Mouse (Mus musculus) neural tube, embryonic 14.5 days (tissue): ENCODE data around the gene Htr3b. TPM values are rescaled to one million over a fixed set of nuclear protein-coding genes. Genes with fewer than 3 reads are reported as not detected.

Experiments
- ATAC-seq: fragments of 200-750 bp; cut with Nextera tagmentation; 2 replicates; pipeline ENCODE4 v1.8.0; 2017; ENCODE audit warnings: low read depth, mild to moderate bottlenecking, moderate TSS enrichment, moderate library complexity
- H3K27ac ChIP-seq: fragments of 300-500 bp; sonication (generic); 2 replicates; pipeline ENCODE4 v1.5.1; 2014; ENCODE audit warnings: low read depth, mild to moderate bottlenecking, control low read depth, low read length, moderate library complexity, mixed read lengths
- H3K27me3 ChIP-seq: fragments of 300-500 bp; sonication (generic); 2 replicates; pipeline ENCODE4 v1.6.1; 2014; ENCODE audit warnings: low read length; ENCODE audit not compliant: control insufficient read depth, insufficient read depth
- H3K36me3 ChIP-seq: fragments of 300-500 bp; sonication (generic); 2 replicates; pipeline ENCODE4 v1.6.1; 2014; ENCODE audit warnings: low read length, mixed read lengths; ENCODE audit not compliant: control insufficient read depth, insufficient read depth
- H3K4me1 ChIP-seq: fragments of 300-500 bp; sonication (generic); 2 replicates; pipeline ENCODE4 v1.6.1; 2014; ENCODE audit warnings: low read length; ENCODE audit not compliant: control insufficient read depth, insufficient read depth
- H3K4me2 ChIP-seq: fragments of 300-500 bp; sonication (generic); 2 replicates; pipeline ENCODE4 v1.6.1; 2014; ENCODE audit warnings: mild to moderate bottlenecking, low read depth, low read length, control low read depth
- H3K4me3 ChIP-seq: fragments of 300-500 bp; sonication (generic); 2 replicates; pipeline ENCODE4 v1.5.1; 2014; ENCODE audit warnings: low read depth, low read length, control low read depth, mixed read lengths
- H3K9ac ChIP-seq: fragments of 300-500 bp; sonication (generic); replicated peaks from 2 replicates; pipeline ENCODE4 v1.6.1; 2014; ENCODE audit warnings: low read depth, mild to moderate bottlenecking, control low read depth, low read length, mixed read lengths
- H3K9me3 ChIP-seq: fragments of 300-500 bp; sonication (generic); 2 replicates; pipeline ENCODE4 v1.6.1; 2016; ENCODE audit warnings: low read length; ENCODE audit not compliant: control insufficient read depth
- WGBS: fragments of 180-500 bp; shearing (Covaris S2); extraction: QIAGEN DNeasy Blood & Tissue Kit; methylation state at CpG from one replicate; pipeline ENCODE4 v1.1.7; 2014; 5-methylcytosine and 5-hydroxymethylcytosine counted together
- polyA plus RNA-seq: library from polyadenylated mRNA; unstranded; fragments of >200 nt; fragmentation: Nextera tagmentation; extraction: Ambion mirVana; gene quantifications from 2 replicates; pipeline ENCODE4 v1.2.1, GENCODE M21; 2014

Htr3b gene
- polyA plus RNA-seq, 1 experiment from 2014 or later: 0.27 TPM

DNA sequence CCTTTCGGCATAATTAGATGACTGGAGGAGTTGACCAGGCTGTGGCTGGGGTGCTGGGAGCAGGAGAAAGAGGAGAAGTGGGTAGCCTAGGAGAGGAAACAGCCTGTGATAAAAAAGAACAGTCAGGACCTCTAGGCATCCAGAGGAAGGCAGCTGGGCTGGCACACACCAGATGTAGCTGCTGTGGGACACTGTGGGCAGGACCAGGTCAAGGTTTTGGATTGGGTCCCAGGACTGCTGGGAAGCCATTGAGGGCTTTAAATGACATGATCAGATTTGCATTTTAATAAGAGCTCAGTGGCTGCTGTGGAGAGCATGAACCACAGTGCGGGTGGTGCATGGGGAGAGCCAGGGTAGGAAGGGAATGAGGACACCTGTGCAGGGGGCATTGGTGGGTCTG is 61.0 kb downstream of the Htr3b start:
- Histone ChIP-seq H3K4me3 (no peak overlapping the region), H3K27me3 (no peaks in the 10 kb centered on the region), H3K9ac (no peak overlapping the region), H3K4me2 (no peak overlapping the region), H3K4me1 (no peaks in the 10 kb centered on the region), H3K36me3 (no peaks in the 10 kb centered on the region), H3K27ac (no peak overlapping the region), H3K9me3 (no peaks in the 10 kb centered on the region)
- 56% methylated on average over 2 of the region's 2 CpGs for WGBS
- no peak for ATAC-seq

GRCm38 (mm10) chr9:48898551-48898950 is 66.2 kb downstream of the Htr3b start:
- WGBS: 29% methylated on average over 8 of the region's 8 CpGs
- Histone ChIP-seq H3K36me3 (no peaks in the 10 kb centered on the region), H3K9me3 (no peaks in the 10 kb centered on the region)

DNA sequence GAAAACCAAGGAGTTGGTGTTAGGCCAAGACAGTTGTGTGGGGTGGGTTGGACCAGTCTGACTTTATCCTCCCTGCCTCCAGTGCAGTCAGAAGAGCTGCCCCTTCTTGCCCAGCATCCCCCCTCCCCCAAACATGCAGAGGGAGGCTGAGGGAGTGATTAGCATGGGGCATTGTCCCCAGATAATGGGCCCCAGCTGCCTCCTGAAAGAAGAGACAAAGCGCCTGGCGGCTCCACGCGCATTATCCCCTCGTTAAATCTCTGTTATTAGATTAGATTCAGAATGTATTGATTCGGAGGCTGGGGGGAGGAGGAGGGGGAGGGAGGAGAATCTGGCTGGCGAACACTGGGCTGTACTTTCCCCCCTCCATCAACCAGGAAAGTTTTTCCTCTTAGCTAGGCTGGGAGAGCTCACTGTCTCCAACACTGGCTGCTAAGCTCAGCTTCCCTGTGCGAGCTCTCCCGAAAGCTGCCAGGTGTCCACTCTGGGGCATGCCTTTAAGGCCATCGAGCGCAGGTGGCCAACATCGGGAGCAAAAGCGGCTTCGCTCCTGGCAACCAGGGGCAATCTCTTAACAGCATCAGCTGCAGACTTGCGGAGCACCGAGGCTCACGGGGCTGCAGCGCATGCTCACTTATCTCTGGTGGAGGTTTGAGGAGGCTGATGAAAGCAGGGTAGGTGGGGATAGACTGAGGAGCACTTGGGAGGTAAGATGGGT is 68.8 kb downstream of the Htr3b start:
- Histone ChIP-seq H3K9me3 (no peaks in the 10 kb centered on the region), H3K4me1 (peaks cover 7% of the 10 kb centered on the region; the same call in 1 of the 2 replicates), H3K4me2 (peak overlapping the region; percentile 38; the same call in 1 of the 2 replicates), H3K4me3 (no peak overlapping the region), H3K36me3 (no peaks in the 10 kb centered on the region), H3K27me3 (no peaks in the 10 kb centered on the region), H3K27ac (peak overlapping the region; percentile 28; the same call in 1 of the 2 replicates), H3K9ac (no peak overlapping the region)
- WGBS: 8% methylated on average over 18 of the region's 18 CpGs
- ATAC-seq: peak; percentile 71

More at GRCm38 (mm10) chr9:48898551-48898950, 66.2 kb downstream of the Htr3b start:
- no peaks in the 10 kb centered on the region for H3K27me3 ChIP-seq
- no peak for ATAC-seq
- H3K27ac ChIP-seq: no peak overlapping the region
- H3K4me3 ChIP-seq: no peak overlapping the region
- H3K4me1 ChIP-seq: peaks cover 7% of the 10 kb centered on the region; the same call in 1 of the 2 replicates
- H3K9ac ChIP-seq: no peak overlapping the region
- no peak overlapping the region for H3K4me2 ChIP-seq

GRCm38 (mm10) chr9:48894755-48895154 is 70.0 kb downstream of the Htr3b start:
- Histone ChIP-seq H3K9me3 (no peaks in the 10 kb centered on the region), H3K9ac (no peak overlapping the region), H3K36me3 (no peaks in the 10 kb centered on the region), H3K4me1 (peaks cover 7% of the 10 kb centered on the region; the same call in 1 of the 2 replicates), H3K4me3 (no peak overlapping the region), H3K27ac (no peak overlapping the region), H3K4me2 (no peak overlapping the region), H3K27me3 (no peaks in the 10 kb centered on the region)
- 60% methylated on average over 6 of the region's 6 CpGs for WGBS
- ATAC-seq: no peak

DNA sequence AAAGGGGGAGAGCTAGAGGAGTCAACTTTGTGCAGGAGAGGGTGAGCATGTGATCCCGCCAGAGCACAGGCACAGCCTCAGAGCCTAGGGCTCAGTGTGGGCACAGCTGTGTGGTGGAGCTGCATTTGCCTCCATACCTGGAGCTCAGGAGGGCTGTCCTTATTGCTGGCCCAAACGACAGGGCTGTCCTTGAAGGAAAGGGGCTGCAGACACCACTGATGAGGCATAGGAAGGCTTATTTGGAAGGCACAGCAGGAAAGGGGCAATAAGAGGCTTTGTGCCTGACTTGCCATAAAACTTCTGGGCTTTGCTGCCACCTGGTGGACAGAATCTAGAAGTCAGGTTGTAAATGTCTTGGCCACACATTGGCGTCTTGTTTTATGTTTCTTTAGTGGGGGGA is 70.8 kb downstream of the Htr3b start:
- ATAC-seq: peak; percentile 26; the same call in 1 of the 2 replicates

DNA sequence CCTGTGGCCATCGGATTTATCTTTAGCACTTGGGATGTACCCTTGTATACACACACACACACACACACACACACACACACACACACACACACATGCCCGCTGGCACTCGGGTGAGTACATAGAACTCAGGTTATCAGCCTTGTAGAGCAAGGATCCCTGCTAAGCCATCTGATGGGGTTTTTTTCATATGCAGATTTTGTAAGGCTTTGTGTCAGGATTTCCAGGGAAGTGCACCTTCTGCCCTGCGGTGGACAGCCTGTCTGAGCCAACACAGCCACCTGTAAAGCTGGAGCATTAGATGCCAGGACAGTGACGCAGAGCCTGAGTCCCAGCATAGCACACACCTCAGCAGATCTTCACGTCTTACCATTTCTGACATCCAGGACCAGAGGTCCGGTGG is 75.7 kb downstream of the Htr3b start:
- Histone ChIP-seq H3K36me3 (no peaks in the 10 kb centered on the region), H3K4me1 (no peaks in the 10 kb centered on the region), H3K27ac (no peak overlapping the region), H3K9ac (no peak overlapping the region), H3K9me3 (no peaks in the 10 kb centered on the region), H3K4me3 (no peak overlapping the region), H3K27me3 (no peaks in the 10 kb centered on the region), H3K4me2 (no peak overlapping the region)
- WGBS: 82% methylated on average over 7 of the region's 7 CpGs
- no peak for ATAC-seq

More for the DNA sequence above, 70.8 kb downstream of the Htr3b start:
- Histone ChIP-seq H3K4me2 (no peak overlapping the region), H3K9me3 (no peaks in the 10 kb centered on the region), H3K36me3 (no peaks in the 10 kb centered on the region), H3K27me3 (no peaks in the 10 kb centered on the region), H3K4me1 (peaks cover 7% of the 10 kb centered on the region; the same call in 1 of the 2 replicates), H3K9ac (no peak overlapping the region), H3K27ac (no peak overlapping the region), H3K4me3 (no peak overlapping the region)
- WGBS: 19% methylated on average over 3 of the region's 3 CpGs

Other genes with a start within 250 kb of the Htr3b start
- gene Zbtb16, start 128.8 kb downstream of the Htr3b start, polyA plus RNA-seq: 8.9 and 12.0 TPM in 2 replicates
- gene Htr3a, start 53.9 kb downstream of the Htr3b start, polyA plus RNA-seq: 1.6 and 4.5 TPM in 2 replicates
- 39.0 and 40.5 TPM in 2 replicates for gene Usp28, start 20.4 kb upstream of the Htr3b start, polyA plus RNA-seq
- 25.3 and 27.7 TPM in 2 replicates for gene Zw10, start 90.6 kb upstream of the Htr3b start, polyA plus RNA-seq
- 2.1 TPM in 2 replicates for gene Tmprss5, start 116.3 kb upstream of the Htr3b start, polyA plus RNA-seq